Mouse (Mus musculus): ENCODE results near the gene Fam186b. TPM values are rescaled to one million over a fixed set of nuclear protein-coding genes. Genes with fewer than 3 reads are reported as not detected.
A peak's percentile ranks its signal among the peaks of the same experiment; 100 is the strongest.

Fam186b gene
- total and polyA plus RNA-seq, 3 experiments: 0.11 TPM; not detected in 2

GRCm38 (mm10) chr15:99226090-99226489 lies 69.6 kb downstream of the Fam186b start:
- TF ChIP-seq MYB (IDR thresholded peaks at IDR 0.05; ENCODE audit: low read depth, low read length) (no peak), RCOR1 (IDR thresholded peaks at IDR 0.05; ENCODE audit: low read depth, low read length) (no peak), ZMIZ1 (IDR thresholded peaks at IDR 0.05; ENCODE audit: low read depth, low read length) (no peak), RAD21 (IDR thresholded peaks at IDR 0.05; ENCODE audit: low read depth, low read length) (no peak), SMC3 (IDR thresholded peaks at IDR 0.05; ENCODE audit: low read depth, low read length) (no peak)
- peaks cover 3 to 11% of the 10 kb centered on the region in 2 experiments; a peak in 3 of 4 replicates for H3K4me1 ChIP-seq (ENCODE audit: control insufficient read depth in 1 of 2, insufficient read depth in 2 of 2, low read length in 2 of 2)
- no peak overlapping the region for H3K4me3 ChIP-seq (ENCODE audit: control insufficient read depth in 1 of 2, insufficient read depth in 1 of 2, low read depth in 2 of 2, low read length in 2 of 2)
- no peak overlapping the region for H3K9ac ChIP-seq (ENCODE audit: control insufficient read depth, low read depth, low read length, poor library complexity, severe bottlenecking)
- H3K79me2 ChIP-seq (ENCODE audit: control insufficient read depth, insufficient read depth, low read length, poor library complexity): peaks cover 1% of the 10 kb centered on the region; the same call in 1 of the 2 replicates
- H3K27ac ChIP-seq (ENCODE audit: control insufficient read depth, low read depth, low read length): no peak overlapping the region
- H3K27me3 ChIP-seq (ENCODE audit: control insufficient read depth in 1 of 2, insufficient read depth in 2 of 2, low read length in 2 of 2): peaks cover 7 to 15% of the 10 kb centered on the region in 2 experiments
- H3K9me3 ChIP-seq (replicated peaks; ENCODE audit: insufficient read depth, low read length): no peaks in the 10 kb centered on the region
- H3K36me3 ChIP-seq (ENCODE audit: control insufficient read depth in 1 of 2, insufficient read depth in 2 of 2, low read length in 2 of 2): peaks cover 0 to 7% of the 10 kb centered on the region in 2 experiments; a peak in 2 of 4 replicates
- no peak for DNase-seq (ENCODE audit: low read depth, low spot score)

DNA sequence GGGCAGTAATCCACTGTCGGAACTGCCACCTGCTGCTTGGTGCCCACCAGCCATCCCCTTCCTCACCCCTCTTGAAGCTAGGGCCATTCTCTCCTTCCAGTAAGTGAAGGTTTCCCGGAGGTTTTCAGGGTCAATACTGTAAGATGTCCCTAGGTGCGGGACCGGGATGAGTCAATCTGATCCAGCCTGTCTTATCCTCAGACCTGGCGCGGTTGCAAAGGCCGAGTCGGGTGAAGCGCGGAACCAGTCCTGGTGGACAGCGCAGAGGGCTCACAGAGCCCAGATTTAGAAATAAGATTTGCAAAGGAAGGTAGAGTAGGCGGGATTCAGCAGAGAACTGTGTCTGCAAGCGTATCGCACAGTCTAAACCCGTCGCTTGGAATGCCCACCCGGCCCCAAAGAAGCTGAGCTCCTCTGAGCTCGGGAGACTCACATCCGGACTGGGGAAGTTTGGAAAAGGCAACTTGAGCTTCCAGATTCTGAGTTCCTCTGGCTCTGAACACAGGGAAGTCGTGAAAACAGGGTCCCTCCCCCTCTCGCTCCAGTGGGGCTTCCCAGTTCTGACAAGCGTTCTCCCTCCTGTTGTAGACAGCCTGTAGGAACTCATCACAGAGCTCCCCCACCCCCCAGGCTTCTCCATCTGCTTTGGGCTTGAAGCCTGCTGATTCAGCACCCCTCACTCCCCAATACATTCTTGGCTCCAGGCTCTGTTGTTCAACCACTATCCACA lies 70.4 kb downstream of the Fam186b start:
- Histone ChIP-seq H3K4me1 (ENCODE audit: control insufficient read depth in 1 of 2, insufficient read depth in 2 of 2, low read length in 2 of 2) (peaks cover 3 to 12% of the 10 kb centered on the region in 2 experiments; a peak in 3 of 4 replicates), H3K9ac (ENCODE audit: control insufficient read depth, low read depth, low read length, poor library complexity, severe bottlenecking) (no peak overlapping the region), H3K27me3 (ENCODE audit: control insufficient read depth in 1 of 2, insufficient read depth in 2 of 2, low read length in 2 of 2) (peaks cover 7 to 17% of the 10 kb centered on the region in 2 experiments), H3K36me3 (ENCODE audit: control insufficient read depth in 1 of 2, insufficient read depth in 2 of 2, low read length in 2 of 2) (peaks cover 0 to 8% of the 10 kb centered on the region in 2 experiments; a peak in 2 of 4 replicates), H3K4me3 (ENCODE audit: control insufficient read depth in 1 of 2, insufficient read depth in 1 of 2, low read depth in 2 of 2, low read length in 2 of 2) (no peak overlapping the region), H3K9me3 (replicated peaks; ENCODE audit: insufficient read depth, low read length) (no peaks in the 10 kb centered on the region), H3K27ac (ENCODE audit: control insufficient read depth, low read depth, low read length) (no peak overlapping the region), H3K79me2 (ENCODE audit: control insufficient read depth, insufficient read depth, low read length, poor library complexity) (peaks cover 1% of the 10 kb centered on the region; the same call in 1 of the 2 replicates)
- no peak for DNase-seq (ENCODE audit: low read depth, low spot score)
- TF ChIP-seq ZC3H11A (IDR thresholded peaks at IDR 0.05; ENCODE audit: low read depth, low read length) (no peak), CHD2 (IDR thresholded peaks at IDR 0.05; ENCODE audit: low read length) (no peak), TAL1 (IDR thresholded peaks at IDR 0.05; ENCODE audit: low read length) (no peak), POLR2AphosphoS2 (IDR thresholded peaks at IDR 0.05; ENCODE audit: low read length) (no peak), USF2 (IDR thresholded peaks at IDR 0.05; ENCODE audit: borderline replicate concordance in 1 of 2, insufficient read depth in 1 of 2, low read depth in 1 of 2, low read length in 2 of 2) (no peak)

GRCm38 (mm10) chr15:99224208-99224911 lies 71.3 kb downstream of the Fam186b start, which contains the start of gene Kcnh3:
Gene Kcnh3, plus strand, starts transcription at chr15:99224861.
- Histone ChIP-seq H3K4me1 (ENCODE audit: control insufficient read depth in 1 of 2, insufficient read depth in 2 of 2, low read length in 2 of 2) (peaks cover 3 to 12% of the 10 kb centered on the region in 2 experiments; a peak in 3 of 4 replicates), H3K27me3 (ENCODE audit: control insufficient read depth in 1 of 2, insufficient read depth in 2 of 2, low read length in 2 of 2) (peaks cover 7 to 17% of the 10 kb centered on the region in 2 experiments), H3K79me2 (ENCODE audit: control insufficient read depth, insufficient read depth, low read length, poor library complexity) (peaks cover 1% of the 10 kb centered on the region; the same call in 1 of the 2 replicates), H3K9me3 (replicated peaks; ENCODE audit: insufficient read depth, low read length) (no peaks in the 10 kb centered on the region), H3K4me3 (ENCODE audit: control insufficient read depth in 1 of 2, insufficient read depth in 1 of 2, low read depth in 2 of 2, low read length in 2 of 2) (peak within 1 kb of the TSS; percentile 56 to 72), H3K9ac (ENCODE audit: control insufficient read depth, low read depth, low read length, poor library complexity, severe bottlenecking) (peak within 1 kb of the TSS; percentile 75), H3K36me3 (ENCODE audit: control insufficient read depth in 1 of 2, insufficient read depth in 2 of 2, low read length in 2 of 2) (peaks cover 0 to 8% of the 10 kb centered on the region in 2 experiments; a peak in 2 of 4 replicates), H3K27ac (ENCODE audit: control insufficient read depth, low read depth, low read length) (peak within 1 kb of the TSS; percentile 52)
- no peak for TF ChIP-seq RAD21 (IDR thresholded peaks at IDR 0.05; ENCODE audit: low read depth, low read length)
- peak; percentile 64 for TF ChIP-seq SIN3A (IDR thresholded peaks at IDR 0.05; ENCODE audit: low read length)
- no peak for TF ChIP-seq CHD2 (IDR thresholded peaks at IDR 0.05; ENCODE audit: low read length)
- TF ChIP-seq TCF12 (IDR thresholded peaks at IDR 0.05; ENCODE audit: low read depth, low read length): no peak; the same call in 1 of the 2 replicates
- 0 out of 2 replicates have a peak, but pooled peaks have one; percentile 6 for TF ChIP-seq TBP (IDR thresholded peaks at IDR 0.05; ENCODE audit: low read depth, low read length)
- 0 out of 2 replicates have a peak, but pooled peaks have one; percentile 12 for TF ChIP-seq NRF1 (IDR thresholded peaks at IDR 0.05; ENCODE audit: insufficient read depth, low read depth, low read length, poor library complexity, severe bottlenecking)
- 0 out of 4 replicates have a peak, but pooled peaks of 1 of the 2 experiments have one; percentile 18 for TF ChIP-seq POLR2A (IDR thresholded peaks at IDR 0.05; ENCODE audit: control insufficient read depth in 1 of 2, insufficient read depth in 1 of 2, low read depth in 1 of 2, low read length in 2 of 2, poor library complexity in 1 of 2)
- TF ChIP-seq RCOR1 (IDR thresholded peaks at IDR 0.05; ENCODE audit: low read depth, low read length): no peak
- peak; percentile 90 for TF ChIP-seq MAZ (IDR thresholded peaks at IDR 0.05; ENCODE audit: low read depth, low read length)
- 0 out of 6 replicates have a peak, but pooled peaks of 1 of the 3 experiments have one; percentile 5 for TF ChIP-seq CTCF (IDR thresholded peaks at IDR 0.05 in 2 of 3, conservative IDR thresholded peaks at IDR 0.05 in 1 of 3; ENCODE audit: control insufficient read depth in 1 of 3, insufficient read depth in 1 of 3, low read depth in 2 of 3, low read length in 3 of 3, poor library complexity in 1 of 3, severe bottlenecking in 1 of 3)
- TF ChIP-seq UBTF (IDR thresholded peaks at IDR 0.05; ENCODE audit: borderline replicate concordance, insufficient read depth, low read depth, low read length): no peak
- DNase-seq (ENCODE audit: low read depth, low spot score): peak; percentile 84
